Mouse (Mus musculus) embryonic facial prominence, embryonic 12.5 days (tissue): Measurements from ENCODE around the gene Tmem28. TPM values are rescaled to one million over a fixed set of nuclear protein-coding genes. Genes with fewer than 3 reads are reported as not detected.

Experiments
- ATAC-seq: fragments of 200-750 bp; cut with Nextera tagmentation; 2 replicates; pipeline ENCODE4 v1.8.0; 2017; ENCODE audit not compliant: insufficient number of reproducible peaks, insufficient read depth, low FRiP score, low TSS enrichment
- H3K27ac ChIP-seq: fragments of 300-500 bp; sonication (generic); 2 replicates; pipeline ENCODE4 v1.5.1; 2016; ENCODE audit warnings: mild to moderate bottlenecking
- H3K27me3 ChIP-seq: fragments of 300-500 bp; sonication (generic); 2 replicates; pipeline ENCODE4 v1.6.1; 2016; ENCODE audit warnings: mild to moderate bottlenecking, moderate library complexity
- H3K36me3 ChIP-seq: fragments of 300-500 bp; sonication (generic); 2 replicates; pipeline ENCODE4 v1.6.1; 2016; ENCODE audit warnings: mild to moderate bottlenecking
- H3K4me1 ChIP-seq: fragments of 300-500 bp; sonication (generic); 2 replicates; pipeline ENCODE4 v1.6.1; 2016
- H3K4me2 ChIP-seq: fragments of 300-500 bp; sonication (generic); replicated peaks from 2 replicates; pipeline ENCODE4 v1.6.1; 2016; ENCODE audit warnings: mild to moderate bottlenecking, moderate library complexity
- H3K4me3 ChIP-seq: fragments of 300-500 bp; sonication (generic); 2 replicates; pipeline ENCODE4 v1.5.1; 2016; ENCODE audit warnings: mild to moderate bottlenecking
- H3K9ac ChIP-seq: fragments of 300-500 bp; sonication (generic); 2 replicates; pipeline ENCODE4 v1.6.1; 2016; ENCODE audit warnings: mild to moderate bottlenecking, moderate library complexity
- H3K9me3 ChIP-seq: fragments of 300-500 bp; sonication (generic); 2 replicates; pipeline ENCODE4 v1.6.1; 2016; ENCODE audit warnings: mild to moderate bottlenecking, moderate library complexity
- WGBS: fragments of 180-500 bp; shearing (Covaris S2); methylation state at CpG from one replicate; pipeline ENCODE4 v1.1.7; 2016; 5-methylcytosine and 5-hydroxymethylcytosine counted together
- polyA plus RNA-seq: library from polyadenylated mRNA; unstranded; fragments of >200 nt; fragmentation: Nextera tagmentation; extraction: Ambion mirVana; gene quantifications from 2 replicates; pipeline ENCODE4 v1.2.1, GENCODE M21; 2016

Tmem28 gene
- polyA plus RNA-seq, 1 experiment from 2014 or later: 0.50 TPM

DNA sequence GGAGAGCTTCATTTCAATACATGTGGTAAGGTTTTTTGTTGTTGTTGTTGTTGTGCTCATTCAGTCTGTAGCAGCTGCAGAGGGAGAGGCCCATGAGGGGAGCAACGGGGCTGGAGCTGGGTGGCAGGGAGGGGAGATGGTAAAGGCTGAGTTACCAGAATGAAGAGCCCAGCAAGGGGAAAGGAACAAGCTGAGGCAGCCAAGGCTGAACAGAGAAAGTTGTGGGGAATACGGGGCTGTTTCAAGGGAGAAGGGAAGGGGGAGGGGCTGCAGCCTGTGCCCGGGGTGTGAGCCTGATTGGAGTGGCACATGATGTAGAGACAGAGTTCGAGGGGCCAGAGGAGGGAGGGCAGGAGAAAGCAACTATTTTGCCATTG lies 53.1 kb downstream of the Tmem28 start:
- no peak for ATAC-seq
- Histone ChIP-seq H3K4me2 (no peak overlapping the region), H3K27ac (no peak overlapping the region), H3K4me3 (no peak overlapping the region), H3K9me3 (no peaks in the 10 kb centered on the region), H3K36me3 (no peaks in the 10 kb centered on the region), H3K4me1 (no peaks in the 10 kb centered on the region), H3K9ac (no peak overlapping the region), H3K27me3 (peaks cover 5% of the 10 kb centered on the region; the same call in 1 of the 2 replicates)
- WGBS: 29% methylated on average over 4 of the region's 4 CpGs

DNA sequence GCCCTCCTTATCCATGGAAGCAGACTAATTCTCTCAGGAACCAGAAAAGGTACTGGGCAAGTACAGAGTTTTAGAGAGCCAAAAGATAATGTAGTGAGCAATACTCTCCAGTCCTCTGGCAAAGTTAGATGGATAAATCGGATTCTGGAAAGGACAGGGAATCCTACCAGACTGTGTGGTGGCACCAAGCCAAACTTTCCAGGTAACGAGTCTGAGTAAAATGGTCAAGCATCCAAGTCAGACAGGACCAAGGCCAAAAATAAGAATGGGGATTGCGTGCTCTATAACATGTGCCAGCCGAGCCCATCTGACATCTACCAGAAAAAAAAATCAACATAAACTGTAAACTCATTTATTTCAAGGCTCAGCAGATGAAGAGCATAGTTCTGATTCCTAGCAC lies 56.0 kb downstream of the Tmem28 start:
- Histone ChIP-seq H3K9me3 (no peaks in the 10 kb centered on the region), H3K4me3 (no peak overlapping the region), H3K4me2 (no peak overlapping the region), H3K36me3 (no peaks in the 10 kb centered on the region), H3K9ac (no peak overlapping the region), H3K27me3 (no peaks in the 10 kb centered on the region; the same call in 1 of the 2 replicates), H3K27ac (no peak overlapping the region), H3K4me1 (no peaks in the 10 kb centered on the region)
- 88% methylated on average over 4 of the region's 4 CpGs for WGBS
- no peak for ATAC-seq

DNA sequence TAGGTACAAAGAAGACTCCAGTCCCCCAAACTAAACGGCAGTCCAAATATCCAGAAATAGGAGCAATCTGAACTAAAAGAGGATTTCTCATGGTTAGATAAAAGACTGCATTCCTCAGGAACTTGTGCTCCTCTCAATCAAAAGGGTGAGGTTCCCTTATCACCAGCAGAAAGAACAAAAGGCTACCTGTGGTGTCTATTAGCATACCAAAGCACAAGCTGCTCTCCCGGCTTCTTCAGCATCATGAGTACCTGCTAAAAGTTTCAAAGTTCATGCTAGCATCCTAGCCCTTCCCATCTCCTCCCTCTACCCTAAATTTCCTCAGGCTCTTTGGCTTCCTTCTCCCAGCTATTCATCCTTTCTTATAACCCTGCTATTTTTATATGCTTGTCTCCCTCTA lies 62.6 kb downstream of the Tmem28 start:
- no peak for ATAC-seq
- Histone ChIP-seq H3K9ac (no peak overlapping the region), H3K36me3 (no peaks in the 10 kb centered on the region), H3K4me1 (no peaks in the 10 kb centered on the region), H3K4me3 (no peak overlapping the region), H3K27ac (no peak overlapping the region), H3K4me2 (no peak overlapping the region), H3K27me3 (no peaks in the 10 kb centered on the region), H3K9me3 (no peaks in the 10 kb centered on the region)
- WGBS: 44% methylated on average over 2 of the region's 2 CpGs

Other genes starting within 250 kb of the Tmem28 start
- 3.1 and 3.4 TPM in 2 replicates for gene Eda, start 154.6 kb downstream of the Tmem28 start, polyA plus RNA-seq